Mouse (Mus musculus) embryo, embryonic 10.5 days (tissue): ENCODE data around the gene Mink1.
A peak's percentile ranks its signal among the peaks of the same experiment; 100 is the strongest.
"Not testable (repeated sequence)": the region's sequence is repeated elsewhere in the genome, so short reads cannot be mapped to it uniquely, and the experiment has no call there.

ENCODE experiments used
- DNase-seq: peaks from one replicate; pipeline ENCODE4 v3.0.0-alpha.2; 2015; ENCODE audit warnings: low spot score

The Mink1 gene

GRCm38 (mm10) chr11:70562287-70562994 is at the start of gene Mink1:
Gene Mink1 (plus strand): TSS chr11:70562881.
- peak; percentile 93 for DNase-seq

GRCm38 (mm10) chr11:70513520-70513919 is 49.2 kb upstream of the Mink1 start:
- DNase-seq, result no peak

- DNase-seq, result no peak
Measured at GRCm38 (mm10) chr11:70514288-70514687, 48.4 kb upstream of the Mink1 start, which contains the start of gene Vmo1. Gene Vmo1 (minus strand): TSS chr11:70514616.

- peak; percentile 83 for DNase-seq
Measured at GRCm38 (mm10) chr11:70516352-70516751, 46.3 kb upstream of the Mink1 start.

GRCm38 (mm10) chr11:70518436-70518835 is 44.2 kb upstream of the Mink1 start:
- DNase-seq, result no peak

- no peak for DNase-seq
Measured at GRCm38 (mm10) chr11:70518923-70519322, 43.8 kb upstream of the Mink1 start, which contains the start of gene Gltpd2. Gene Gltpd2 (plus strand): TSS chr11:70519196.

- DNase-seq, result peak; percentile 59
Measured at GRCm38 (mm10) chr11:70520178-70520769, 42.4 kb upstream of the Mink1 start.

- peak; percentile 47 for DNase-seq
Measured at GRCm38 (mm10) chr11:70523306-70523989, 39.2 kb upstream of the Mink1 start.

- DNase-seq, result no peak
Measured at GRCm38 (mm10) chr11:70524782-70525181, 37.9 kb upstream of the Mink1 start.

GRCm38 (mm10) chr11:70525184-70525678 is 37.5 kb upstream of the Mink1 start, which contains the start of gene Psmb6:
Gene Psmb6 (plus strand): TSS chr11:70525367.
- DNase-seq, result peak; percentile 98

- DNase-seq, result peak; percentile 42
Measured at GRCm38 (mm10) chr11:70525726-70526125, 37.0 kb upstream of the Mink1 start.

GRCm38 (mm10) chr11:70526211-70526610 is 36.5 kb upstream of the Mink1 start:
- DNase-seq, result no peak

- no peak for DNase-seq
Measured at GRCm38 (mm10) chr11:70528610-70529009, 34.1 kb upstream of the Mink1 start.

GRCm38 (mm10) chr11:70531065-70531464 is 31.6 kb upstream of the Mink1 start:
- DNase-seq, result not testable (repeated sequence)

- DNase-seq, result no peak
Measured at GRCm38 (mm10) chr11:70532839-70533238, 29.8 kb upstream of the Mink1 start, which contains the start of gene Gm40193. Gene Gm40193 (minus strand): TSS chr11:70532939.

- DNase-seq, result no peak
Measured at GRCm38 (mm10) chr11:70539423-70539822, 23.3 kb upstream of the Mink1 start.

GRCm38 (mm10) chr11:70539877-70540587 is 22.6 kb upstream of the Mink1 start, which contains the start of gene Pld2:
Gene Pld2 (plus strand): TSS chr11:70540064.
- DNase-seq, result peak; percentile 91

GRCm38 (mm10) chr11:70540928-70541327 is 21.8 kb upstream of the Mink1 start:
- no peak for DNase-seq

GRCm38 (mm10) chr11:70541415-70541814 is 21.3 kb upstream of the Mink1 start:
- DNase-seq, result no peak

- no peak for DNase-seq
Measured at GRCm38 (mm10) chr11:70544496-70544895, 18.2 kb upstream of the Mink1 start.

- DNase-seq, result no peak
Measured at GRCm38 (mm10) chr11:70551526-70551925, 11.2 kb upstream of the Mink1 start.

GRCm38 (mm10) chr11:70553940-70554339 is 8.7 kb upstream of the Mink1 start:
- DNase-seq, result no peak
